Mouse (Mus musculus) small intestine, adult 2 months (tissue): ENCODE results near the gene Armh1.

Experiments used
- CTCF ChIP-seq: fragments of 200-500 bp; IDR thresholded peaks from 2 replicates; pipeline ENCODE4 v1.5.1; 2012; ENCODE audit warnings: low read depth, mild to moderate bottlenecking, control low read depth, inconsistent platforms, low read length, moderate library complexity, mixed read lengths; ENCODE audit not compliant: insufficient replicate concordance, insufficient read length; ENCODE audit errors: extremely low read depth
- POLR2A ChIP-seq: fragments of 200-500 bp; IDR thresholded peaks from 2 replicates; pipeline ENCODE4 v1.6.1; 2012; ENCODE audit warnings: low read depth, mild to moderate bottlenecking, control low read depth, inconsistent platforms, low read length, moderate library complexity

DNA sequence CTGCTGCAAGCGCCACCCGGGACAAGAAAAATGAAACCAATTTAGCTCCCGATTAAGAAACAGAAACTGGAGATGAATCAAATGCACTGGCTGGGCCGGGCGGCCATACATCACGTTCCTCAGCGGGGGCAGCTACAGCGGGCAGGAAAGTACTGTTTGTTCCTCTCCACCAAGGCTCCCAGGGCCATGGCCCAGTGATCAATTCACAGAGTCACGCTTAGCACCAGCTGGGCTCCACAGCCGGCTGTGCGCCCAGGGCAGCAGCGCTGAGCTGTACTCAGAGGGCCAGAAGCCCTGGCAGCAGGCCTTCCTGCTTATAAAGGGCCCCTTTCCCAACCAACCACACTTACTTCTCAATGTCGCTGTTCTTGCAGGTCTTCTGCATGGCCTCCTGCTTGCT is 25.1 kb upstream of the Armh1 start:
- no peak for TF ChIP-seq POLR2A
- TF ChIP-seq CTCF = no peak
